Mouse (Mus musculus) liver, embryonic 14.5 days (tissue): ENCODE data around the gene Gm11213.

ENCODE experiments used
- CTCF ChIP-seq: IDR thresholded peaks from 2 replicates; pipeline ENCODE4 v1.5.1; 2016; ENCODE audit warnings: antibody characterized with exemption, low read depth, control low read depth
- EP300 ChIP-seq: IDR thresholded peaks from 2 replicates; pipeline ENCODE4 v1.6.1; 2016; ENCODE audit warnings: antibody characterized with exemption, low read depth

DNA sequence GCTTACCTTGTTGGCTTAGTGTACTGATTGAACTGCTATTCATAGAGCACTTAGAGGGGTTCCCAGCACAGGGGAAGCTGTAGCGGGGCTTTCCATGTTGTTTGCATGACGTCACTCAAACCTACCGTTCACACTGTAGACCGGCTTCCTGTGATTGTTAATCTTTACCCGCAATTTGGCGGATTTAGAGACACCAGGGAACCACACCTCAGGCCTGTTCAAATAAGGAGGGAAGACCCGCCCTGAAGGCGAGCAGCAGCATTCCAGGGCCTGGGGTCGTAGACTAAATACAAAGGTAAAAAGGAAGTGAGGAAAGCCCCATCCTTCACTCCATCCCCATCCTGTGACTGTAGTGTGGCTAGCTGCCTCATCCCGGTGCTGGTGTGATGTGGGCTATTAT is 9.8 kb downstream of the Gm11213 start:
- TF ChIP-seq CTCF, result no peak
- no peak for TF ChIP-seq EP300
